Mouse (Mus musculus): ENCODE data around the gene Prkn.

- no peak for TF ChIP-seq POLR2A (IDR thresholded peaks at IDR 0.05; ENCODE audit: insufficient read depth, low read depth, low read length)
- no peak for TF ChIP-seq CTCF (IDR thresholded peaks at IDR 0.05)
- no peak for TF ChIP-seq EP300 (IDR thresholded peaks at IDR 0.05; ENCODE audit: insufficient read depth, low read depth, low read length)
Observed at GRCm38 (mm10) chr17:11420839-11421238, 580.7 kb downstream of the Prkn start.
